Mouse (Mus musculus) induced T-regulatory cell, adult 2 months (primary cell): ENCODE measurements around the gene Kat2b.
"Not testable (repeated sequence)": the region's sequence is repeated elsewhere in the genome, so short reads cannot be mapped to it uniquely, and the experiment has no call there.

Experiments used
- DNase-seq: peaks from one replicate; pipeline ENCODE4 v3.0.0-alpha.2; 2012; ENCODE audit warnings: low read depth

The Kat2b gene

GRCm38 (mm10) chr17:53566161-53566918, at the start of gene Kat2b:
TSS of gene Kat2b (plus strand) at chr17:53566861.
- peak; percentile 84 for DNase-seq

GRCm38 (mm10) chr17:53519364-53519763, 47.3 kb upstream of the Kat2b start:
- peak; percentile 32 for DNase-seq

GRCm38 (mm10) chr17:53520509-53520908, 46.2 kb upstream of the Kat2b start:
- no peak for DNase-seq

GRCm38 (mm10) chr17:53528034-53528433, 38.6 kb upstream of the Kat2b start:
- no peak for DNase-seq

- peak; percentile 17 for DNase-seq
These were observed 35.5 kb upstream of the Kat2b start for GRCm38 (mm10) chr17:53531160-53531559.

- DNase-seq = peak; percentile 68
These were observed 34.2 kb upstream of the Kat2b start for GRCm38 (mm10) chr17:53532425-53532824.

- DNase-seq = not testable (repeated sequence)
These were observed 27.3 kb upstream of the Kat2b start, which contains the start of gene Pp2d1 for GRCm38 (mm10) chr17:53539351-53539750. TSS of gene Pp2d1 (minus strand) at chr17:53539451.

GRCm38 (mm10) chr17:53542536-53542935, 24.1 kb upstream of the Kat2b start:
- DNase-seq = no peak

GRCm38 (mm10) chr17:53543591-53544324, 22.9 kb upstream of the Kat2b start:
- no peak for DNase-seq

GRCm38 (mm10) chr17:53551306-53552299, 15.1 kb upstream of the Kat2b start:
- DNase-seq = no peak

GRCm38 (mm10) chr17:53554088-53554487, 12.6 kb upstream of the Kat2b start:
- peak; percentile 42 for DNase-seq

GRCm38 (mm10) chr17:53554813-53555212, 11.8 kb upstream of the Kat2b start:
- DNase-seq = no peak

GRCm38 (mm10) chr17:53557443-53557842, 9.2 kb upstream of the Kat2b start:
- no peak for DNase-seq

- no peak for DNase-seq
These were observed 7.0 kb upstream of the Kat2b start for GRCm38 (mm10) chr17:53559646-53560045.

GRCm38 (mm10) chr17:53561458-53562029, 5.1 kb upstream of the Kat2b start:
- no peak for DNase-seq

GRCm38 (mm10) chr17:53564837-53565236, 1.8 kb upstream of the Kat2b start:
- no peak for DNase-seq

- DNase-seq = no peak
These were observed 271 bp downstream of the Kat2b start for GRCm38 (mm10) chr17:53566919-53567345.

GRCm38 (mm10) chr17:53567346-53568101, 863 bp downstream of the Kat2b start:
- peak; percentile 66 for DNase-seq

- DNase-seq = peak; percentile 91
These were observed 1.5 kb downstream of the Kat2b start for GRCm38 (mm10) chr17:53568118-53568517.

GRCm38 (mm10) chr17:53568734-53569386, 2.2 kb downstream of the Kat2b start:
- DNase-seq = peak; percentile 51
